Mouse (Mus musculus): ENCODE results near the gene Mmp9.

Gene Mmp9

DNA sequence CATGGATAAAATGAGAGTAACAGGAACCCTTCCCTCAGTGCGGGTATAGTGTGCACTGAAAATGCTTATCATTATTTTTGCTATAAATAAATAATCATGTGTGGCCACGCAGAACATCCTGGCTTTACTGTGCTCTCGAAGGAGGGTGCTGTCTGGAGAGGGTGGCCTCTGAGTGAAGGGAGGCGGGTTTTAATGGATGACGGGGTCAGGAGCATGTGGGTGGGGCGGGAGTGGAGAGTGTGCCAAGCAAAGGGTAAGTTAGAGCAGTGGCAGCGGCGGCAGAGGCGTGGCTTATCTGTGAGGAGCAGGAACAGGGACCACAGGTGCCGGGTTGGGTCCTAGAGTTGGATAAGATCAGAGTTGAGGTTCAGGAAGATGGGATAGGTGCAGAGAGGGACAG lies 51.2 kb downstream of the Mmp9 start:
- no peak for DNase-seq (ENCODE audit: low spot score)

GRCm38 (mm10) chr2:164994156-164994555 lies 53.6 kb downstream of the Mmp9 start:
- DNase-seq (ENCODE audit: low spot score) = no peak

DNA sequence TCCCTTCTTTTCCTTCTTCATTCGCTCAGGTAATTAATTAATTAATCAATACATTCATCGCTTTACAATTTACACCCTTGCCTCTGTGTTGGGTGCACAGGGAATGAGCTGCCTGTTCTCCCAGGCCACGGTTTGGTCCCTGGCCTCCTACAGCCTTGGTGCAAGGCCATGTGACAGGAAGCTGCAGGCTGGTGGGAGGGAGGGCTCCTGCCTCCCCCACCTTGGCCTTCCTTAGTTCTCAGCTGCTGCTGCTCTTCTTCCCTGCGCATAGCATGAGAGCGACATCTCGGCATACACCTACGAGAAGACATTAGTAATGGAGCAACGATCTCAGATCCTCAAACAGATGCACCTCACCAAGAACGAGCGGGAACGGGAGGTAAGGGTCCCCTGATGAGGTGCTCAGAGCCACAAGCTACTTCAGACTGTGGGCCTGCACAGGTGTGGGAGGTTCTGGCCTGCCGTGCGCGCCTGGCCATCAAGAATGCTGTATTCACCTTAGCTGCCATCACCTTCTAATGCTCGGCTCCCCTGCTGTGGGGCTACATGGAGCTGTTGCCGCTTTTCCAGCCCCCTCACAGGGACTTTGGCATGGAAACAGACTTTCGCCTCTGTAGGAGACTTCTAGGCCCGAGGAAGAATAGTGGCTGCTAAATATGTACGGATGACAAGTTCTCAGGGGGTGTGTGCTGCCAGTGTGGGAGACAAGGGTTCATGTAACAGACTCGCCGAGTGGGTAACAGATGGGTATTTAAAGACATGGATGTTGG lies 54.3 kb downstream of the Mmp9 start:
- DNase-seq (ENCODE audit: low spot score) = no peak

- DNase-seq (ENCODE audit: low spot score) = no peak
These were observed 55.4 kb downstream of the Mmp9 start for GRCm38 (mm10) chr2:164995976-164996375.

DNA sequence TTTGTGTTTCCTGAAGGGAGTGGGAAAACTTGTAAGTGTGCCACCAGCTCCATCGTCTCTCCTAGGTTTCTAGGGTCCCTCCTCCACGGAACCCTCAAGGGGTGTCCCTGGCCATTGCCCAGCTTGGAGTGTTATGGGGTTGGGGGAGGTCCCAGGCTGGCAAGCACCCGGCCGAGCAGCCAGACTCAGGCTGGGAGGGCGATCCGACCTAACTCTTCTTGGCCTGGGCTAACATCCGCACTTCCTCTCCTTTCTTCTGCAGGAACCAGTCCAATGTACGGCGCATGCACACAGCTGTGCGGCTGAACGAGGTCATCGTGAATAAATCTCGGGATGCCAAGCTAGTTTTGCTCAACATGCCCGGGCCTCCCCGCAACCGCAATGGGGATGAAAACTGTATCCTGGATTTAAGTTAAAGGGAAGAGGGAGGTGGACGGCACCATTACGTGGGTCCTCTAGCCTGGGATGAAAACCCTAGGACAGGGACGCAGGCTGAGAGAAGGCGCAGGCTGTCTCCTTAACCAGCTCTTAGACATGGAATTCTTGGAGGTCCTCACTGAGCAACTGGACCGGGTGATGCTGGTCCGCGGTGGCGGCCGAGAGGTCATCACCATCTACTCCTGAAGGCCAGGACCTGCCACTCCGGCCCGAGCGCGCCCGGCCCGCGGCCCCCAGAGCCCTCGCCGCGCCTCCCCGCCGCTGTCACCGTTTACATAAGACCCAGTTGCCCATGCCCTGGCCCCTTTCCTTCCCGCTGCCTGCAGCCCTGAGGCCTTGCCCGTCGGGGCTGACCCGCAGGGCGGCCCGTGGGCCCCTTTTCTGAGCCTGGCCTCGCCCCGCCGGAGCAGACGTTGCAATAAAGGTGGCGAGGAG lies 56.5 kb downstream of the Mmp9 start:
- peak; percentile 23 for DNase-seq (ENCODE audit: low spot score)

- DNase-seq (ENCODE audit: low spot score) = peak; percentile 12
These were observed 57.3 kb downstream of the Mmp9 start for GRCm38 (mm10) chr2:164997721-164998428.

- DNase-seq (ENCODE audit: low spot score) = no peak
These were observed 61.4 kb downstream of the Mmp9 start for GRCm38 (mm10) chr2:165001958-165002357.

DNA sequence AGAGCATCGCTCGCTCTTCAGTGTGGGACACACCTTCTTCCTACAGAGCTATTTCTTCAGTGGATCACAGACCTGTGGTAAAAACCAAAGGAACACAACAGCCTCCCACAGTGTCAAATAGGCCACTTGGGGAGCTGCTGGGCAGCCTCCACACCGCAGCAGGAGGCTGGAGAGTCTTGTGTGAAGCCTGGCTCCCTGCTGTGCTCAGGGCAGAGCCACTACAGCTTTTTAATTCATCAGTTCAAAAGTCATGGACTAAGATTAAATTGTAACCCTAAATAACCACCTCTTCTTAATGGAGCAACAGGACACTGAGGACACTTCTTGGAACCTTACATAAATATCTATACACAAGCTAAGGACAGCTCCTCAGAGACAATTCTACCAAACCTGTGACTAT lies 62.5 kb downstream of the Mmp9 start:
- no peak for DNase-seq (ENCODE audit: low spot score)

DNA sequence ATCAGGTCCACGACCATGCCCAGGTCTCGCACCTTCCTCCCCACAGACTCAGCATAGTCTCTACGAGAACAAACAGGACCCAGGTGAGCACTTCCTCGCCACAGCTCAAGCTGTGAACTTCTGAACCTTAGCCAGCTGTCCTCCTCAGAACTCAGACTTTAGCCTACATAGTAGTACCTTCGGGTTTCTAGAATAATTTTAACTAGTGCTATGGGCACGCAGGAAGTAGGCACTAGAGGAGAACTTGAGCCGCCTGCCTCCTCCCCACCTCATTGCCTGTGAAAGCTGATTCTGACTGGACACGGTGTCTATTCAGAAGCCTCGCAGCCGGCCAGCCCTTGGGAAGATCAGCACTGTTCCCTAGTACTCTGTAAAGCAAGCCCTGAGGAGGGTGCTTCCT lies 63.7 kb downstream of the Mmp9 start:
- DNase-seq (ENCODE audit: low spot score) = no peak
